Mouse (Mus musculus) heart, postnatal 36 days (tissue): ENCODE data around the gene Gjd2. TPM values are rescaled to one million over a fixed set of nuclear protein-coding genes. Genes with fewer than 3 reads are reported as not detected.

Experiments used
- DNase-seq, 2 experiments: peaks; one replicate each; pipeline ENCODE4 v3.0.0; 2021 to 2022
- intact Hi-C: fragments of 180-260 bp; cut with DNase I; formaldehyde crosslinking; loops from one replicate; pipeline ENCODE4 v1.15.1; 2025
- total RNA-seq, 2 experiments: library from RNA; stranded (reverse); gene quantifications; 2 replicates each; pipeline ENCODE4 v1.2.3; 2021

Gene Gjd2
- total RNA-seq: not detected

GRCm38 (mm10) chr2:114013295-114013771 is at the start of gene Gjd2:
TSS of gene Gjd2 (minus strand) at chr2:114013619.
- intact Hi-C loops: no loop called here
- DNase-seq: no peak

GRCm38 (mm10) chr2:114060071-114060591 is 46.7 kb upstream of the Gjd2 start:
- intact Hi-C loops: no loop called here
- no peak for DNase-seq

- intact Hi-C loops: loop anchor here (5.0 kb wide), 1 partner anchor 73 kb away; no protein-coding TSS in a partner anchor
- DNase-seq: no peak
Measured at GRCm38 (mm10) chr2:114059608-114060007, 46.2 kb upstream of the Gjd2 start.

- DNase-seq: no peak
- intact Hi-C loops: loop anchor here (5.0 kb wide), 1 partner anchor 74 kb away; no protein-coding TSS in a partner anchor
Measured at GRCm38 (mm10) chr2:114058226-114058796, 44.9 kb upstream of the Gjd2 start.

GRCm38 (mm10) chr2:114057303-114057853 is 44.0 kb upstream of the Gjd2 start:
- intact Hi-C loops: loop anchor here (5.0 kb wide), 1 partner anchor 75 kb away; no protein-coding TSS in a partner anchor
- peak; percentile 76 to 84 for DNase-seq

GRCm38 (mm10) chr2:114054129-114054528 is 40.7 kb upstream of the Gjd2 start:
- DNase-seq: peak in 1 of 2 experiments; percentile 38
- intact Hi-C loops: loop anchor here (2.0 kb wide), 1 partner anchor 73 kb away; no protein-coding TSS in a partner anchor

GRCm38 (mm10) chr2:114052696-114053598 is 39.5 kb upstream of the Gjd2 start, which contains the start of gene Actc1:
TSS of gene Actc1 (minus strand) at chr2:114053548.
- peak; percentile 68 to 69 for DNase-seq
- intact Hi-C loops: no loop called here

GRCm38 (mm10) chr2:114051871-114052241 is 38.4 kb upstream of the Gjd2 start:
- intact Hi-C loops: no loop called here
- DNase-seq: no peak

GRCm38 (mm10) chr2:114051111-114051870 is 37.9 kb upstream of the Gjd2 start:
- DNase-seq: no peak
- intact Hi-C loops: no loop called here

GRCm38 (mm10) chr2:114050150-114050549 is 36.7 kb upstream of the Gjd2 start:
- intact Hi-C loops: no loop called here
- DNase-seq: no peak

GRCm38 (mm10) chr2:114049372-114049771 is 36.0 kb upstream of the Gjd2 start:
- intact Hi-C loops: loop anchor here (10.0 kb wide), 1 partner anchor 185 kb away; no protein-coding TSS in a partner anchor
- no peak for DNase-seq

- no peak for DNase-seq
- intact Hi-C loops: loop anchor here (10.0 kb wide), 1 partner anchor 183 kb away; no protein-coding TSS in a partner anchor
Measured at GRCm38 (mm10) chr2:114047960-114048611, 34.7 kb upstream of the Gjd2 start.

- intact Hi-C loops: loop anchor here (10.0 kb wide), 1 partner anchor 181 kb away; no protein-coding TSS in a partner anchor
- no peak for DNase-seq
Measured at GRCm38 (mm10) chr2:114046151-114046664, 32.8 kb upstream of the Gjd2 start.

GRCm38 (mm10) chr2:114037926-114038325 is 24.5 kb upstream of the Gjd2 start:
- no peak for DNase-seq
- intact Hi-C loops: no loop called here

GRCm38 (mm10) chr2:114032259-114032658 is 18.8 kb upstream of the Gjd2 start:
- intact Hi-C loops: no loop called here
- no peak for DNase-seq

- no peak for DNase-seq
- intact Hi-C loops: no loop called here
Measured at GRCm38 (mm10) chr2:114023383-114023782, 10.0 kb upstream of the Gjd2 start.

- intact Hi-C loops: no loop called here
- no peak for DNase-seq
Measured at GRCm38 (mm10) chr2:114020210-114020563, 6.8 kb upstream of the Gjd2 start.

- no peak for DNase-seq
- intact Hi-C loops: no loop called here
Measured at GRCm38 (mm10) chr2:114019474-114020209, 6.2 kb upstream of the Gjd2 start.

- intact Hi-C loops: no loop called here
- no peak for DNase-seq
Measured at GRCm38 (mm10) chr2:114018136-114018535, 4.7 kb upstream of the Gjd2 start.
